Comparison of ENCODE assay signal across 16 mouse cellular contexts in genomic region chr14:121422000-121422399, GRCm38 (mm10). TPM values are rescaled to one million over a fixed set of nuclear protein-coding genes. Genes with fewer than 3 reads are reported as not detected.
DNase-seq lines count a peak whose midpoint lies in the region; ATAC-seq lines count a peak whose summit lies in the region.
"Had no signal": no experiment of that assay in that cellular context is flagged by ENCODE, and none has a peak within 500 bp of the region (broad histone marks: within the 10 kb centered on the region; RNA-seq: fewer than 3 reads in every experiment).

No protein-coding gene starts in this region.

- H3K4me2 ChIP-seq in heart, embryonic 11.5 days, result peak overlapping the region; percentile 39
- no peak overlapping the region for H3K4me2 ChIP-seq in heart, embryonic 16.5 days (ENCODE audit: low read depth, low read length)
- peak overlapping the region; percentile 67 for H3K4me2 ChIP-seq in liver, embryonic 16.5 days (ENCODE audit: low read depth, low read length)
- H3K4me2 ChIP-seq: hindbrain, embryonic 13.5 days; neural tube, embryonic 12.5 days had no signal

- H3K27me3 ChIP-seq in heart, embryonic 11.5 days (ENCODE audit: control insufficient read depth, insufficient read depth, low read length), result no peaks in the 10 kb centered on the region
- H3K27me3 ChIP-seq in heart, embryonic 16.5 days (ENCODE audit: control insufficient read depth, insufficient read depth, low read length), result no peaks in the 10 kb centered on the region
- H3K27me3 ChIP-seq in liver, embryonic 16.5 days (ENCODE audit: control insufficient read depth, insufficient read depth, low read depth, low read length), result no peaks in the 10 kb centered on the region
- H3K27me3 ChIP-seq in embryonic facial prominence, embryonic 10.5 days (replicated peaks; ENCODE audit: low read depth, poor library complexity, severe bottlenecking), result no peaks in the 10 kb centered on the region
- H3K27me3 ChIP-seq: hindbrain, embryonic 13.5 days; neural tube, embryonic 12.5 days had no signal

- H3K27ac ChIP-seq in heart, embryonic 11.5 days (ENCODE audit: low read depth, low read length), result peak overlapping the region; percentile 73
- H3K27ac ChIP-seq in heart, embryonic 16.5 days (ENCODE audit: low read length), result peak overlapping the region; percentile 94
- peak overlapping the region; percentile 92 for H3K27ac ChIP-seq in liver, embryonic 16.5 days (ENCODE audit: low read length)
- no peak overlapping the region for H3K27ac ChIP-seq in embryonic facial prominence, embryonic 10.5 days (replicated peaks)
- H3K27ac ChIP-seq: hindbrain, embryonic 13.5 days; neural tube, embryonic 12.5 days had no signal

- no peak for DNase-seq in heart, postnatal 14 days
- DNase-seq in CD4-positive helper T cell, adult 2 months (ENCODE audit: low read depth, low spot score), result peak; percentile 23
- DNase-seq in embryonic facial prominence, embryonic 10.5 days (ENCODE audit: low spot score), result no peak
- no peak for DNase-seq in lung, postnatal 36 days
- no peak for DNase-seq in layer of hippocampus, postnatal 36 days
- DNase-seq: cerebellum, adult 2 months; kidney, postnatal 14 days; layer of hippocampus, adult 9-11 months; right cerebral cortex, postnatal 25 days had no signal

- no peak overlapping the region for H3K4me3 ChIP-seq in heart, embryonic 11.5 days (ENCODE audit: low read depth, low read length)
- H3K4me3 ChIP-seq in heart, embryonic 16.5 days (ENCODE audit: low read length), result no peak overlapping the region
- no peak overlapping the region for H3K4me3 ChIP-seq in liver, embryonic 16.5 days (ENCODE audit: low read depth, low read length)
- H3K4me3 ChIP-seq in embryonic facial prominence, embryonic 10.5 days, result no peak overlapping the region
- H3K4me3 ChIP-seq: hindbrain, embryonic 13.5 days; neural tube, embryonic 12.5 days had no signal

- no peaks in the 10 kb centered on the region for H3K9me3 ChIP-seq in heart, embryonic 11.5 days (replicated peaks; ENCODE audit: control insufficient read depth, low read length)
- H3K9me3 ChIP-seq in heart, embryonic 16.5 days (replicated peaks; ENCODE audit: control insufficient read depth, low read length), result 0 out of 2 replicates have a peak, but pooled peaks cover 4% of the 10 kb centered on the region
- no peaks in the 10 kb centered on the region for H3K9me3 ChIP-seq in liver, embryonic 16.5 days (replicated peaks; ENCODE audit: control insufficient read depth, low read length)
- H3K9me3 ChIP-seq in embryonic facial prominence, embryonic 10.5 days, result peaks cover 4% of the 10 kb centered on the region; the same call in 1 of the 2 replicates
- H3K9me3 ChIP-seq: hindbrain, embryonic 13.5 days; neural tube, embryonic 12.5 days had no signal

- no peaks in the 10 kb centered on the region for H3K36me3 ChIP-seq in heart, embryonic 11.5 days (ENCODE audit: control insufficient read depth, insufficient read depth, low read length)
- no peaks in the 10 kb centered on the region for H3K36me3 ChIP-seq in heart, embryonic 16.5 days (ENCODE audit: control insufficient read depth, insufficient read depth)
- H3K36me3 ChIP-seq in liver, embryonic 16.5 days (ENCODE audit: control insufficient read depth, insufficient read depth), result no peaks in the 10 kb centered on the region
- H3K36me3 ChIP-seq in embryonic facial prominence, embryonic 10.5 days (replicated peaks), result no peaks in the 10 kb centered on the region
- H3K36me3 ChIP-seq: hindbrain, embryonic 13.5 days; neural tube, embryonic 12.5 days had no signal

- no peak overlapping the region for H3K9ac ChIP-seq in heart, embryonic 11.5 days (ENCODE audit: low read depth, low read length)
- 0 out of 2 replicates have a peak overlapping the region, but pooled peaks have one; percentile 20 for H3K9ac ChIP-seq in heart, embryonic 16.5 days (ENCODE audit: low read length)
- H3K9ac ChIP-seq in liver, embryonic 16.5 days (ENCODE audit: low read depth, low read length), result peak overlapping the region; percentile 29; the same call in 1 of the 2 replicates
- H3K9ac ChIP-seq: hindbrain, embryonic 13.5 days; neural tube, embryonic 12.5 days had no signal

- 77% methylated on average over 4 of the region's 4 CpGs for WGBS in heart, embryonic 11.5 days (ENCODE audit: insufficient replicate concordance)
- 85% methylated on average over 4 of the region's 4 CpGs for WGBS in heart, embryonic 16.5 days
- 53% methylated on average over 4 of the region's 4 CpGs for WGBS in liver, embryonic 16.5 days (ENCODE audit: insufficient replicate concordance)
- WGBS in embryonic facial prominence, embryonic 10.5 days, result 92% methylated on average over 4 of the region's 4 CpGs

- peaks cover 17% of the 10 kb centered on the region for H3K4me1 ChIP-seq in heart, embryonic 11.5 days (ENCODE audit: control insufficient read depth, insufficient read depth, low read length)
- H3K4me1 ChIP-seq in heart, embryonic 16.5 days (ENCODE audit: control insufficient read depth, insufficient read depth, low read length), result peaks cover 20% of the 10 kb centered on the region
- H3K4me1 ChIP-seq in liver, embryonic 16.5 days (ENCODE audit: control insufficient read depth, low read depth, low read length), result peaks cover 22% of the 10 kb centered on the region
- peaks cover 15% of the 10 kb centered on the region for H3K4me1 ChIP-seq in embryonic facial prominence, embryonic 10.5 days
- H3K4me1 ChIP-seq: hindbrain, embryonic 13.5 days; neural tube, embryonic 12.5 days had no signal

- intact Hi-C loops in heart, postnatal 14 days (cut with DNase I), result loop anchor here (2.0 kb wide), 1 partner anchor 43 kb away; no protein-coding TSS in a partner anchor

- ATAC-seq in heart, embryonic 11.5 days (replicated peaks; ENCODE audit: insufficient number of reproducible peaks, low FRiP score, low TSS enrichment), result no peak; the same call in 1 of the 2 replicates
- ATAC-seq in heart, embryonic 16.5 days (replicated peaks; ENCODE audit: extremely low read depth, insufficient read depth, low FRiP score), result no peak
- peak; percentile 7; the same call in 1 of the 2 replicates for ATAC-seq in liver, embryonic 16.5 days (ENCODE audit: low read depth)
- ATAC-seq: forebrain, embryonic 16.5 days; intestine, postnatal 0 days had no signal

RNA-seq across cellular contexts. Expression of gene Stk24, which starts 42.2 kb away (rescaled TPM):
- 37.7 and 38.1 TPM in 2 replicates for polyA plus RNA-seq in heart, embryonic 11.5 days (2014; fragmentation: Nextera tagmentation; extraction: Ambion mirVana)
- 10 to 100 TPM; 68.0 to 69.3 TPM for total RNA-seq in heart, postnatal 14 days (2021)
- 36.6 and 38.6 TPM in 2 replicates for polyA plus RNA-seq in heart, embryonic 16.5 days (2015; fragmentation: Nextera tagmentation; extraction: Ambion mirVana)
- polyA plus RNA-seq in liver, embryonic 16.5 days (2015; fragmentation: Nextera tagmentation; extraction: Ambion mirVana), result 24.3 and 26.1 TPM in 2 replicates
- 39.9 and 43.0 TPM in 2 replicates for polyA plus RNA-seq in embryonic facial prominence, embryonic 10.5 days (2016; fragmentation: Nextera tagmentation; extraction: Ambion mirVana)
- 10 to 100 TPM; 57.3 to 62.1 TPM for total RNA-seq in layer of hippocampus, postnatal 36 days (2021)
